Mouse (Mus musculus) heart, adult 8-10 months (tissue): ENCODE measurements around the gene Neu1. TPM values are rescaled to one million over a fixed set of nuclear protein-coding genes. Genes with fewer than 3 reads are reported as not detected.
"Not testable (repeated sequence)": the region's sequence is repeated elsewhere in the genome, so short reads cannot be mapped to it uniquely, and the experiment has no call there.

ENCODE experiments used
- DNase-seq: peaks from one replicate; pipeline ENCODE4 v3.0.0; 2022; ENCODE audit warnings: low spot score
- total RNA-seq, 4 experiments: library from RNA; stranded (reverse); gene quantifications; 2 replicates each; pipeline ENCODE4 v1.2.4; 2022

Gene Neu1
- 10 to 100 TPM; 13.0 to 16.1 (median 14.4) TPM for total RNA-seq

DNA sequence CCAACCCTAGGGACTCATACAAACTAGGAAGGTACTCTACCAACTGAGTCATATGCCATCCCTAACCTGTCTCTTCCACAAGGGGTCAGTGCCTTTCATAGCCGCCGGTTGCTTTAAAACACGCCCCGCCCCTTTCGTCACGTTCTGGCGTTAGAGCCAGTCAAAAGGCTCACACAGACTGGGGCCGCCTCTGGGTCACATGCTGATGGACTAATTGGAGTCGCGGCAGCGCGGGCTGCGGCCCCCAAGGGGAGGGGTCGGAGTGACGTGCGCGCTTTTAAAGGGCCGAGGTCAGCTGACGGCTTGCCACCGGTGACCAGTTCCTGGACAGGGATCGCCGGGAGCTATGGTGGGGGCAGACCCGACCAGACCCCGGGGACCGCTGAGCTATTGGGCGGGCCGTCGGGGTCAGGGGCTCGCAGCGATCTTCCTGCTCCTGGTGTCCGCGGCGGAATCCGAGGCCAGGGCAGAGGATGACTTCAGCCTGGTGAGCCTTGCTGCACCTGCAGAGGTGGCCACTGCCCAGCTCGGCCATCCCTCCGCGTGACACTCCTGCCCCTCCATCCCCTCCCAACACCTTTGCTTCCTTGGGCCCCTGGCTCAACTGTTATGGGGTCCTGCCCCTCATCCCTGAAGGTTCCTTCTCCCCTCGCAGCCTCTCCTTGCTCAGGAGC lies at the start of gene Neu1:
TSS of gene Neu1 (plus strand) at position 193 of the 674 bp plus-strand sequence.
- peak; percentile 99 for DNase-seq

DNA sequence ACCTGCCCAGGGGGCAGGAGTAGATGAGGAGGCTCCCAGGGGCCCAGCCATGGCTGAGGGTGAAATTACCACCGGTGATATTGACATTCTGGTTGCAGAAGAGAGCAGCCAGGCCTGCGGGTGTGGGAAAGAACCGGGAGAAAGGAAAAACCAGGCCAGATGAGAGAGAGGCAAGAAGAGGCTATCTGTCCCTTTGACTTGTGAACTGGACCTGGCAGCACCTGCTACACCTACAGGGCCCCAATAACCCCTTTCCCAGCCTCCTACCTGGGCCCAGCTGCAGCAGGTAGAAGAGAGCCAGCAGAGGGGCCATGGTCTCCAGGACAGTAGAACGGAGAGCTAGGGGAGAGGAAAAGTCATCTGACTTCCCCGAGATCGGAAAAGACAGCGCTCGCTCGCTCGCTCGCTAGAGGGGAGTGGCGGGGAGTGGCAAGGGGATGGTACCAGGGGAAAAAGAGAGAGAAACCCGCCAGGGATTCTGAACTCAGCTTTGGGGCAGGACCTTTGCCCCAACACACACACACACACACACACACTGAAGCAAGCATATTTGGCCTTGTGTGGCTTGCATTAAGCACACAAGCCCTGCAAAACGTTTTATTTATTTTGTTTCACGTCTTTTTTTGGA lies 49.3 kb upstream of the Neu1 start, which contains the start of gene Gm20547:
TSS of gene Gm20547 (minus strand) at position 360 of the 628 bp plus-strand sequence.
- no peak for DNase-seq

DNA sequence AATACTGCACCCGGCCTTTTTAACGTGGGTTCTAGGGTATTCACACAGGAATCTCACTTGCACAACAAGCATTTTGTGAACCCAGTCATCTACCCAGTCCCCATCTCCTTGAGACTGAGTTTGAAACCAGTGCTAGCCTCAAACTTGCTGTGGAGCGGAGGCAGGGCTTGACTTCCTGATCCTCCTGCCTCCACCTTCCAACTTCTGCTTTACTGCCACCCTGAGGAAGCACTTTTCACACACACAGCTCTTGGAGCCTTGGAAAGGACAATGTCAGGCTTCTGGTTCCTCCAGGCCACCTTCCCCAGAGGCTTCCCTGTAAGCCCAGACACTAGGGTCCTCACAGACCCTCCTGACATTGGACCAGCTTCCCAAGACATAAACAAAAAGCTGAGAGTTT lies 47.7 kb upstream of the Neu1 start:
- no peak for DNase-seq

DNA sequence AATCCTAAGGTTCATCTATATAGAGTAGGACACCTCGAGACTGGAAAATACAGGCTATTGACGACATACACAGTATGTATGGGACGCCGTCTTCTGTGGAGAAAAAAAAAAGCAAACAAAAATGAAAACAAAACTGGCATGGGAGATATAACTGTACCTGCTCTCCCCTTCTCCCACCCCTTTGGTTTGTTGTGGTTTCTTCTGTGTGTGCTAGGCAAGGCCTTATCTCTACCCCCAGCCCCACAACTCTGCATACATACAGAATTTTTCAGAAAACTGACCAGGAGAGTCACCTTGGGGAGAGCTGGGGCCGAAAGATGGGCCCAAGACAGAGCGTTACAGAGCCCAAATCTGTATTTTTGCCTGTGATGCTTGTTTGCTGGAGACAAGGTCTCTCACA lies 46.3 kb upstream of the Neu1 start:
- no peak for DNase-seq

DNA sequence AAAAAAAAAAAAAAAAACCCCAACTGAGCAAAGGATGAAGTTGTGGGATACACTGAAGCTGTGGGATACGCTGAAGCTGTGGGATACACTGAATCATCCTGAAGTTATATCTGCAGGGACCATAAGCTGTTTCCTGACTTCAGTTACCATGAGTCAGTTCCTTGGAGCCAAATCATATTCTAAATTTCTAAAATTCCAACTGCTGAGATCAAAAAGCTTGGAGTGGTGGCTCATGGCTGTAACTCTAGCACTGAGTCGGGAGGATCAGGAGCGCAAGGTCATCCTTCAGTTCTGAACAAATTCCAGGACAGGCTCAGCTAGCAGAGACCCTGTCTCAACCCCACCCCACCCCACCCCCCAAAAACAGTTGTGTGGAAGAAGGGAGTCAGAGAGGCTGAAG lies 45.4 kb upstream of the Neu1 start:
- no peak for DNase-seq

DNA sequence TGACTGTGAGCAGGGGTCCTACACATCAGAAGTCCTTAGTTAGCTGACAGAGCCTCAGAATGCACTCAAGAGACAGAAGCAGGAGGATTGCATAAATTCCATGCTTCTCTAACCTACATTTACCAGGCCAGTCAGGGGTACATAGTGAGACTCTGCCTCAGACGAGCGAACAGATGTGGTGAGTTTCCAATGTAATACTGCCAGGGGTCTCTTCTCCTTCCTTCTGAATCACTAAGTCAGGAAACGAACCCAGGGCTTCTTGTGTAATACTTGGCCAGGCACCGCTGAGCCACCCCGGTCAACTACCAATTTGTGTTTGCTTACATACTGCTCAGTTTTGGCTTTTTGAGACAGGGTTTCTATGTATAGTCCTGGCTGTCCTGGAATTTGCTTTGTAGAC lies 43.1 kb upstream of the Neu1 start:
- DNase-seq = no peak

DNA sequence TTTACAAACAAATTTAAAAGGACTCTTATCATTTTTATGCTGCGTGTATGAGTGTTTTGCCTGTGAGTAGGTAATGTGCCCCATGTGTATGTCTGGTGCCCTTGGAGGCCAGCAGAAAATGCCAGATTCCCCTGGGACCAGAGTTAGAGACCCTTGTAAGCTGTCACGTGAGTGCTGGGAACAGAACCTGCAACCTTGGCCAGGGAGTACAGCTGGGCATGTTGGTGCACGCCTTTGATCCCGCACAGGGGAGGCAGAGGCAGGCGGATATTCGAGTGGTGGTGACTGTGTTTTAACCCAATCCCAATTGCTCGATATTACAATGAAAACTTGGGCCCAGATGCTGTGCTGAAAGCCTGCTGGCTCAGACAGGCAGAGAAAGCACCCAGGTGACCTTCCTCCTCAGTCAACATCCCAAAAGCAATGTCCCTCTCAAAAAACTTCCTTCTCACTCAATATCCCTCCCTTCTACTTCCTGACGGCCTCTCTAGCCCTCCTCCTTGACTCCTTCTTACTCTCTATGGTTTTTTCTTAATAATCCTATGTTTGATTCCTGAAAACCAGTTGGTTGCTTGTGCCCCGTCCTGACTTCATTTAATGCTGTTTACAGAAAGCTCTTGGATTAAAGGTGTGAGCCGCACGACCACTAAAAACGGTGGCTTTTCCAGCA lies 40.8 kb upstream of the Neu1 start:
- DNase-seq = no peak

DNA sequence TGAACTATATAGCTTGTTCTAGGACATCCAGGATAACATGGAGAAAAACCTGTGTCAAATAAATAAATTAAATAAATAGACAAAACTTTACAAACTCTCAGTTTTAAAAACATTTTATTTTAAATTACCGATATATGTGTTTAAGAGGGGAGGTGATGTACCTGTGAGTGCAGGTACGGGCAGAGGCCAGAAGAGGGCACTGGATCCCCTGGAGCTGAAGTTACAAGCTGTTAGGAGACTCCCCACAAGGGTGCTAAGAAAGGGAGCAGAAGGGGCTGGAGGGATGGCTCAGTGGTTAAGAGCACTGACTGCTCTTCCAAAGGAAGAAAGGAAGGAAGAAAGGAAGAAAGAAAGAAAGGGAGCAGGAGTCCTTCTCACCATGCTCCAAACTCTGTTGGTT lies 39.7 kb upstream of the Neu1 start:
- DNase-seq = no peak

DNA sequence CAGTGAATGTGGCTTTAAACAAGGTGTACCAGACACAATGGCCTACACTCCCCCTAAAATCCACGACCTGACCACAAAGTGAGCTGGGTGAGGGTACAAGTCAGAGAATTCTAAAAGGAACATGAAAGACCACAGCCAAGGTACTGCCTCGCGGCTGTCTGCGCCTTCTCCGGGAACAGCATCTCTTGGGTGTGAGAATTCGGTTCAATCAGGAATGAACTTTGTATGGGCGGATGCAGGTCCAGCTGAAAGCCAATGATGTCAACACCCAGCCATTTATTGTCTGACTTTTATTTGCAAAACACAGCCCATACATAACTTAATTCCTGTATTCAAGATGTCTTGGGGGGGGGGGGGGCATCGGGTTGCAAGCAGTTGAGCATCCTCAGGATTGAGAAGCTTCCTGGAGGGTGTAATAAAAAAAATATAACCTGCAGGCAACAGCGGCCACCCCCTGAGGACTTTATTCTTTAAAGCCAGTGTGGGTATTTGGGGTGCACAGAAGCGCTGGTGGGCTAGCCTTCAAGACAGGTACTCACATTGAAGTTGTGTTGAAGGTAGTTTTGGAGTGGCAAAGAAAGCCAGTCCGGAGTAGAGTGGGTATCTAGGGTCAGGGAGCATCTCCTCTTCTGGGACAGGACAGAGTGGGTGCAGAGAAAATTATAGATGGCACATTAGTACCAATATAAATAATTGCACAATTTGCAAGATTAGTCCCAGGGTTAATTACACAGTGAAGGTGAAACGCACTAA lies 37.8 kb upstream of the Neu1 start:
- no peak for DNase-seq

DNA sequence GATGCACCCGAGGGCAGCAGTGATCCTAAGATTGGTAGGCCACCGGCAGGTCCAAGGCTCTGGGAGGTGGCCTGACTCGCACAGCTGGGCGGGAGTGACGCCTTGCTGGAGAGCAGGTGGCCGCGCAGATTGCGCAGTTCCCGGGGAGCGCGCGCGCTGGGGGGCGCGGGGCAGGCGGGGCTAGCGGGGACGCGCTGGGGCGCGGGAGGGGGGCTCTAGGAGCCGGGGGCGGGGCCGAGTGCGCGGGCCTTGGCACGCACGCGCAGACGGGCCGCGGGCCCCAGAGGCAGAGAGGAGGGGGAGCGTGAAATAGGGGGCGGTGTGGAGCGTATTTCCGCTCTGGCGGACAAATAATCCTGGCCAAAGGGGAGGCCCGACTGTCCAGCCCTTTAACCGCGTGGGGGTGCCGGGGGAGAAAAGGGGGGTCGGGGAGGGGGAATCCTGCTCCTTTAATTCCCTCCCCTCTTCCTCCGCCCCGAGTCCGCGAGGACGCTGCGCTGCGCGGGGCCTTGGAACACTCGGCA lies 36.9 kb upstream of the Neu1 start:
- peak; percentile 91 for DNase-seq

DNA sequence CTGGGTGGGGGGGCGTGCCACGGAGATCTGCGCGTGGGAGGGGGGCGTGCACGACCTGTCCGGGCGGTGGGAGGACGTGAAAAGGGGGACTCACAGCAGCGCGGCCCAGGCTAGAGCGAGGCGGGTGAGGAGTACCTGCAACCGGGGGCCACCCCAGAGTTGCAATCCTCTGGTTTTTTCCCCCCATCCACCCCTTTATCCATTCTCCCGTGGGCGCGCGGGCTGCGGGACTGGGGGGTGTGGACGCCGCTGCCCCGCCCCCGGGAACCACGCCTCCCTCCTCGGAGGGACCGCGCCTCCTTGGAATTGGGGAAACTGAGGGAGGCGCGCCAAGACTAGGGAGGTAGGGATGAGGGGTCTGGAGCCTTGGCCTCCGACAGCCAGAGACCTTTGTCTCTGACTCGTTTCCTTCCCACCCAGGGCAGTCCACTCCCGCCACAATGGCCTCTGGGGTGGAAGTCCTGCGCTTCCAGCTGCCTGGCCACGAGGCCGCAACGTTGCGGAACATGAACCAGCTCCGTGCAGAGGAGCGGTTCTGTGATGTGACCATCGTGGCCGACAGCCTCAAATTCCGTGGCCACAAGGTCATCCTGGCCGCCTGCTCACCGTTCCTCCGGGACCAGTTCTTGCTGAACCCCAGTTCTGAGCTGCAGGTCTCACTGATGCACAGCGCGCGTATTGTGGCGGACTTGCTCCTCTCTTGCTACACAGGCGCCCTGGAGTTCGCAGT lies 36.1 kb upstream of the Neu1 start:
- peak; percentile 35 for DNase-seq

DNA sequence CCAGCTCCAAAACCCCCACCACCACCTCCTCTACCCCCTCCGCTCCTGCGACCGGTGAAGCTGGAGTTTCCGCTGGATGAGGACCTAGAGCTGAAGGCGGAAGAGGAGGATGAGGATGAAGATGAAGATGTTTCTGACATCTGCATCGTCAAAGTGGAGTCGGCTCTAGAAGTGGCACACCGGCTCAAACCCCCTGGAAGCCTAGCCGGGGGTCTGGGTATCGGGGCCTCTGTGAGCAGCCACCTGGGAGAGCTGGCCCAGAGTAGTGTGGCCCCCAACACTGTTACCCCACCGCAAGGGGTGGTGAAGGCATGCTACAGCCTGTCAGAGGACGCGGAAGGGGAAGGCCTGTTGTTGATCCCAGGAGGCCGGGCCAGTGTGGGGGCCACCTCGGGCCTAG lies 35.3 kb upstream of the Neu1 start:
- DNase-seq = no peak

DNA sequence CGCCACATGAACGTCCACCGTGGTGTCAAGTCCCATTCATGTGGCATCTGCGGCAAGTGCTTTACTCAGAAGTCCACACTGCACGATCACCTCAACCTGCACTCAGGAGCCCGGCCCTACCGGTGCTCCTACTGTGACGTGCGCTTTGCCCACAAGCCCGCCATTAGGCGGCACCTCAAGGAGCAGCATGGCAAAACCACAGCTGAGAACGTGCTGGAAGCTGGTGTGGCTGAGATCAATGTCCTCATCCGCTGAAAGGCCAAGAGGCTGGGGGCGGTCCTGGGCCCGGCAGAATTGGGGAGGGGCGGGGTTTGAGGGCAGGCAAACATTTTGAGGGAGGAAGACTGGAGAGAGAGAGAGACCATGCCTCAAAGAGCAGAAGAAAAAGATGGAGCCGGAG lies 34.7 kb upstream of the Neu1 start:
- DNase-seq = no peak

DNA sequence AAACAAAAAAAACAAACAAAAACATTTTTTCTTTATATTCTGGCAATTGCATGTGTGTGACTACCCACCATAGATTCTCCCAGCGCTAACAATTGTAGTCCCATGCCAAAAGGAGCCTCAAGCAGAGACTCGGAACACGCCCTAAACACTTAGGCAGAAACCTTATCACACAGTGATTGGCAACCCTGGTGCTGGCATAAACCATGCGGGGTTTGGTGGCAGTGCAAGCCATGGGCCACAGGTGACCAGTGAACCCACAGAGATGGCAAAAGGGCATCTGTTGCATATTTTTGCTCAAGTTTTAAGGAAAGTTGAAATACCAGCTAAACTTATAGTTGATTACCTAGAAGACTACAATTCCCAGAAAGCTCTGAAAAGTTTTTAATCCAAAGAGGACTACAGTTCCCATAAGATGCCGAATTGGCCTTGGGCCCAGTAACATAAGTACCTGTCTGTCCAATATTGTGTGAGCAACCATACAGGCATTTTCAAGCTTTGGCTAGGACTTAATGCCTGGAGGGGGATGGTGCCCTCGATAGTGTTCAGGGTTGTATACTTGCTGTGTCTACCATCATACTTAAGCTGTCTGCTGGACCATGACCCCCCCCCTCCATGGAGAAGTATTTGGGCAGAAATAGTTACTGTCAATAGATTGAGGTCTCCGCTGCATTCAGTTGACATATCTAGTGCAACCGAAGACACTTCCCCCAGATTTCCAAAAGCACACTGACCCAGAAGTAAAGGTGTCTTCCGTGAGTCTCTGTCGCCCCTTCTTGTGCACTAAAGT lies 33.5 kb upstream of the Neu1 start:
- peak; percentile 24 for DNase-seq

DNA sequence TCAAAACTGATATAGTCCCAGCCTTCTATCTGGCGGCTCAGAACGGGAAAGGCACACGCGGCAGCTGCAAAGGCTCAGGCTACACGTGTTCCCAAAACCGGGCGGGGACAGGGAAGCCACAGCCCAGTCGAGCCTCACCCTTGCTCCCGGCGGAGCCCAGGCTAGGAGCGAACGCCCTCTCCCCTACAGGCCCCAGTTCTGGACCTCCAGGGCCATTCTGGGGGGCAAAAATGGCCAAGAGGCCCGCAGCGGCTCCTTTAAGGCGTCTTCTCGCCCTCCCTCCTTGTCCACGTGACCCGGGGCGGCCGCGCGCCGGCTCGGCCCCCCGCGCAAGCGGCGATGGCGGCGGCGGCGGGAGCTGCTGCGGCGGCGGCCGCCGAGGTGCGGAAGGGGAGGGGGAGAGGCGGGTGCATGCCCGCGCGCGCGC lies 32.9 kb upstream of the Neu1 start, which contains the start of the genes C2 and Ehmt2:
TSS of gene C2 (minus strand) at position 106 of the 427 bp plus-strand sequence.
TSS of gene Ehmt2 (plus strand) at position 310 of the 427 bp plus-strand sequence.
- DNase-seq = peak; percentile 78

DNA sequence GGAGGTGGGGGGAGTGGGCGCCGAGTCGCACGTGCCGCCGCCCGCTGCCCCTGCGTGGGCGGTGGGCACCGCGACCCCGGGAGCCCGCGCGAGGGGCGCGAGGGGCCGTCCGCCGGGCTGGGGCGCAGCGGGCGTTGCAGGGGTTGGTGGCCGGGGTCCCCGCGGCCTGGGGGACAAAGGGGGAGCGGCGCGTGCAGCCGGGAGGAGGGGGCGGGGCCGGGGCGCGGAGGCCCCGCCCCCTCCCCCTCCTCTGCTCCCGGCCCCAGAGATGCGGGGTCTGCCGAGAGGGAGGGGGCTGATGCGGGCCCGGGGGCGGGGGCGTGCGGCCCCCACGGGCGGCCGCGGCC lies 32.4 kb upstream of the Neu1 start:
- DNase-seq = no peak

DNA sequence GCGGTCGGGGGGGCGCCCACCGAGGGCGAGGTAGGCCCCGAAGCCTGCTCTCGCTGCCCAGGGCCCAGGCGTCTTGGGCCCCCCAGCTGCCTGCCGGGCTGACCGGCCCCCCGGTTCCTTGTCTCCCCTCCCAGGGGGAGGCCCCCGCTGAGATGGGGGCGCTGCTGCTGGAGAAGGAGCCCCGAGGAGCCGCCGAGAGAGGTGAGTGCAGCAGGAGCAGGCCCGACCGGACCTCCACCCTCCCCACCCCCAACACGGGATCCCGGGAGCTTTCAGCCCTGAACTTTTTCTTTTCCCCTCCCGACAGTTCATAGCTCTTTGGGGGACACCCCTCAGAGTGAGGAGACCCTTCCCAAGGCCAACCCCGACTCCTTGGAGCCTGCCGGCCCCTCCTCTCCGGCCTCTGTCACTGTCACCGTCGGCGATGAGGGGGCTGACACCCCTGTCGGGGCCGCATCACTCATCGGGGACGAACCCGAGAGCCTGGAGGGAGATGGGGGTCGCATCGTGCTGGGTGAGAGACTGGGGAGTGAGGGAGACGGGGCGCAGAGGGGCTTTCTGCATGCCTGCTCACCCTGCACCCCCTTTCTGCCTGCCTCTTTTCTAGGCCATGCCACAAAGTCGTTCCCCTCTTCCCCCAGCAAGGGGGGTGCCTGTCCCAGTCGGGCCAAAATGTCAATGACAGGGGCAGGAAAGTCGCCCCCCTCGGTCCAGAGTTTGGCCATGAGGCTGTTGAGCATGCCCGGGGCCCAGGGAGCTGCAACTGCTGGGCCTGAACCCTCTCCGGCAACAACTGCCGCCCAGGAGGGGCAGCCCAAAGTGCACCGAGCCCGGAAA lies 31.8 kb upstream of the Neu1 start:
- peak; percentile 48 for DNase-seq

DNA sequence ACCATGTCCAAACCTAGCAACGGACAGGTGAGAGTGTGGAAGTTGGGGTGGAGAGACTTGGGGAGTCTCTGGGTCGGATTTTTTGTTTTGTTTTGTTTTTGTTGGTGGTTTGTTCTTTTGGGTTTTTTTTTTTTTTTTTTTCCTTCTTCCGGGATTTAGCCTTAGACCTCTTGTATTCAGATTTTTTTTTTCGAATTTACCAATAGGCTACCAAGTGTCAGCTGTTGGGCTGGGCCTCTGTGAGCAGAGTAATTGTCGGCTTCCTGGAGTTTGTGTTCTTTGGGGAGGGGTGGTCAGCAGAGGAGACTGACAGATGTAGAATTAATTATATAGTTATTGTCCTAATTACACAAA lies 31.2 kb upstream of the Neu1 start:
- peak; percentile 26 for DNase-seq

DNA sequence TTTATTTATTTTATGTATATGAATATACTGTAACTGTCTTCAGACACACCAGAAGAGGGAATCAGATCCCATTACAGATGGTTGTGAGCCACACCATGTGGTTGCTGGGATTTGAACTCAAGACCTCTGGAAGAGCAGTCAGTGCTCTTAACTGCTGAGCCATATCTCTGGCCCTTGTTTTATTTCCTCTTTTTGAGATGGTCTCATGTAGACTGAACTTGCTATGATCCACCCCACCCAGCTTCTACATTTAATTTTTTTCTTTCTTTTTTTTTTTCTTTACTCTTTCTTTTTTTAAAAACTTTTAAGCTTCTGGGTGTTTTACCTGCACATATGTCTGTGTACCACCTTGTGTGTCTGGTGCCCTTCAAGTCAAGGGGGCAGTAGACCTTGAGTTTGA lies 30.2 kb upstream of the Neu1 start:
- DNase-seq = not testable (repeated sequence)

DNA sequence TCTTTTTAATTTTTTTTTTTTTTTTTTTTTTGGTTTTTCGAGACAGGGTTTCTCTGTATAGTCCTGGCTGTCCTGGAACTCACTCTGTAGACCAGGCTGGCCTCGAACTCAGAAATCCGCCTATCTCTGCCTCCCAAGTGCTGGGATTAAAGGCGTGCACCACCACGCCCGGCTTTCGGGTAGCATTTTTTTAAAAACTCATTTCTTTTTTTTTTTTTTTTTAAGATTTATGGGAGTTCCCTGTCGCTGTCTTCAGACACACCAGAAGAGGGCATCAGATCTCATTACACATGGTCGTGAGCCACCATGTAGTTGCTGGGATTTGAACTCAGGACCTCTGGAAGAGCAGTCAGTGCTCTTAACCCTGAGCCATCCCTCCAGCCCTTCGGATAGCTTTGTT lies 29.1 kb upstream of the Neu1 start:
- DNase-seq = not testable (repeated sequence)
